Mouse (Mus musculus): ENCODE data around the gene Prtn3.
"Not testable (repeated sequence)": the region's sequence is repeated elsewhere in the genome, so short reads cannot be mapped to it uniquely, and the experiment has no call there.

The Prtn3 gene

DNA sequence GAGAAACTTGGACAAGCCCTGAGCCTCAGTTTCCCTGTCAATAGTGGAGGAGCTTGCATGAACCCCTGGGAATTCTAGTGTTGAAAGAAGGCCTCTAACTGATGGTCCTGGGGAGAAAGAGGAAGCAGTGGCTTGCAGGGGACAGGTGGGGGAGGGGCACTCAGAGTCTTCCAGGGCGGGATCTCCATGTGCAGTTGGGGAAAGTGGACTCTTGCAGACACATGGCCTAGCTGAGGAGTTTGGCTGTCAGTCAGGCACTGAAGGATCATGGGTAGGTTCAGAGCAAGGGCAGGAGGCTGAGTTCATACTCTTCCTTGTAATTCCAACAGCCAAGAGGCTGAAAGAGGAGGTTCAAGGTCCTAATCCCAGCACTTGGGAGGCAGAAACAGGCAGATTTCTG is 2.9 kb downstream of the Prtn3 start:
- no peak for DNase-seq (ENCODE audit: low spot score in 2 of 2)

DNA sequence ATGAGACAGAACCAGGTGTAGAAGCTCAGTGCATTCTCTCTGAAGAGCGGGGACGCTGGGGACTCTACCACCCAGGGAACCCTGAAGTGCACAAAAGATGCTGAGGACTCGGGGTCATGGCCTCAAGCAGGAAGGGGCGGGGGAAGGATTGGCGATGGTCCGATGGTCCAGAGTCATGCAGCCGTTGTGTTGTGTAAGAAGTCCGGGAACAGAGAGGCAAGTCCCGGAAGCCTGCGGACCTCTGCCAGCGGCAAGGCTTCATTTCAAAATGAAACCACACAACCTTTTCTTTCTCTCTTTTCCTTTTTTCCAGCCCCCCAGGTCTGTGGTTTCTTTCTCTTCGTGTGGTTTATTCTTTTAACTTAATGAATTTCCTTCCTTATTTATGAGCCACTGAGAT is 3.5 kb downstream of the Prtn3 start:
- DNase-seq (ENCODE audit: low spot score in 2 of 2), result peak in 1 of 2 experiments; percentile 70

DNA sequence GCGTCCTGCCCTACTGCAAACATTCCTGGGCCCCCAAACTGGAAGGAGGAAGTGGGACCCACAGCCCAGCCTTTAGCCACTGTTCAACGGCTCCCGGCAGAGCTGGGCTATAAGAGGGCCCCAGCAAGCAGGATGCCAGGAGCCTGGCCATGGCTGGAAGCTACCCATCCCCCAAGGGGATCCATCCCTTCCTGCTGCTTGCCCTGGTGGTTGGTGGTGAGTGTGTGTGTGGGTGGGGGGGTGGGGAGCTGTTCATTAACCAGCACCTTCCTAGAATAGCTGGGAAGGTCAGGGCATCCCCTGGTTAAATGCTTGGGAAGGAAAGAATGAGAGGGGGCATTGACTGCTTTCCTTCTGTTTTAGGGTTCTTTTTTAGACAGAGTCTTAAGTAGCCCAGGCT is 5.3 kb downstream of the Prtn3 start:
- DNase-seq (ENCODE audit: low spot score in 2 of 2), result no peak

DNA sequence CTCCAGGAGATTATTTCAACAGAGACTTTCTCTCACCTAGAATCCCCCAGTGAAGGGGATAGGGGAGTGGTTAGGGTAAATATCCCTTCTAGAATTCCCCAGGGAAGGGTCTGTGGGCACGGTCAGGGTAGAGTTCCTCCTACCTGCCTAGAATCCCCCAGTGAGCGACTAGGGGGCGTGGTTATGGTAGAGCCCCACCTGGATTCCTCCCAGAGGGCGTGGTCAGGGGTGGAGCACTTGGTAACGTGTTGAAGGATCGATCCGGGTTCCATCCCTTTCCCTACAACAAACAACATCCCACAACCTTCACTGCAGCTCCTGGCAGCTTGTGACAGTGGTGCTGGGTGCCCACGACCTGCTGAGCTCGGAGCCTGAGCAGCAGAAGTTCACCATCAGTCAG is 6.4 kb downstream of the Prtn3 start:
- DNase-seq (ENCODE audit: low spot score in 2 of 2), result no peak

DNA sequence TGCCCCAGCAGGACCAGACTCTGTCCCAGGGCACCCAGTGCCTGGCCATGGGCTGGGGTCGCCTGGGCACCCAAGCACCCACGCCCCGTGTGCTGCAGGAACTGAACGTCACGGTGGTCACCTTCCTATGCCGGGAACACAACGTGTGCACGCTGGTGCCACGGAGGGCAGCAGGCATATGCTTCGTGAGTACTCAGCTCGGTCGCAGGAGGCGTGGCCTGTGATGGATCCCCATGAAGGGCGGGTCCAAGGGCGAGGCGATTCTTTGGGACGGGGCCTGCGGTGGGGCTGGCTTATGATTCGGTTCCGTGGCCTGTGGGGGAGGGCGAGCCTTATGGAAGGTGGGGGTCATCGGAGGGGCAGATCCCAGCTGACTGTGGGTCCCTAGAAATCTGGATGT is 7.7 kb downstream of the Prtn3 start:
- DNase-seq (ENCODE audit: low spot score in 2 of 2), result no peak

DNA sequence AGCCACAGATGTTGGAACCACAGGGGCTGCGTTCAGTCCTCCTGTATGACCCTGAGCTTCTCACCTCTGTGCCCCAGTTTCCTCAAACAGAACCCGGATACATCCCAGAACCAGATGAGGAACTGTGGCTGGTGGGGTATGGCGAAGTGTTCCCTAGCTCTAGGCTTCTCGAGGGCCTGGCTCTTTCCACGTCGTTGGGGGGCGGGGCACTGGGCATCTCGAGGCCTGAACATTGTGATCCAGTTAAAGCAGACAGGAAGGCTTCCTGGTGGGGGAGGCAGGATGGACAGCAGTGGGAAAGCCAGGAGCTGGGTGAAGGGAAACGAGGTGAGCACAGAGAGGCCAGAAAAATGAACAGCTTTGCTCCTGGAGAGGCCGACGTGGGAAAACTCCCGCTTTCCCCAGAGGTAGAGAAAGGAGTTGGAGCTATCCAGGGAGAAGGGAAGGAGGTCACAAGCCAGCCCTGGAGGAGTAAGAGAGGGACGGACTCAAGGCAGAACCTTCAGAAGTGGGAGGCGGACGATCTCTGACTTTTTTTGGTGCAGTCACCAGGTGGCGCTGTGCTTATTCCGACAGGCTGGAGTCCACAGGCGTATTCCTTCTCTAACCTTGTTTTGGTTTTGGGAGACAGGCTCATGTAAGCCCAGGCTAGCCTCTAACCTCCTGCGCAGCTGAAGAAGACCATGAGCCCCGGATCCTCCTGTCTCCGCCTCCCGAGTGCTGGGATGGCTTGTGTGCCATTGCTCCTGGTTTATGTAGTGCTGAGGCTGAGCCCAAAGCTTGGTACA is 9.2 kb downstream of the Prtn3 start:
- peak; percentile 72 to 83 for DNase-seq (ENCODE audit: low spot score in 2 of 2)

DNA sequence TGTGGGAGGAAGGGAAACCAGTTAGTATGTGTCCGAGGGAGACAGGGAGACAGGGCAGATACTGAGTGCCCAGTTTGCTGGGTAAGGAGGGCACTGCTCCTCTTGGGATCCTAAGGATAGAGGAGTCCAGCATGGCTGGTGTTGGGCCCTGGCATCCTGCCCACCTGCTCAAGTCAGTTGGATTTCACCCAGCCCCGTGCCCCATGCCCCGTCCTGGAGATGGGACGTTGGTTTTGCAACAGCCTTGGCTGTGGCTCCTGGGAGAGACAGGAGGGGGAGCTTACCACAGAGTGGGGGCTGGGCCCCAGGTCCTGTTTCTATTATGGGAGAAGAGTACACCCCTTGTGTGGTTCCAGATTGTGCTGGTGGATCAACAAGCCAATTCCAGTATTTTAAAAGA is 10.2 kb downstream of the Prtn3 start:
- peak in 1 of 2 experiments; percentile 79 for DNase-seq (ENCODE audit: low spot score in 2 of 2)

DNA sequence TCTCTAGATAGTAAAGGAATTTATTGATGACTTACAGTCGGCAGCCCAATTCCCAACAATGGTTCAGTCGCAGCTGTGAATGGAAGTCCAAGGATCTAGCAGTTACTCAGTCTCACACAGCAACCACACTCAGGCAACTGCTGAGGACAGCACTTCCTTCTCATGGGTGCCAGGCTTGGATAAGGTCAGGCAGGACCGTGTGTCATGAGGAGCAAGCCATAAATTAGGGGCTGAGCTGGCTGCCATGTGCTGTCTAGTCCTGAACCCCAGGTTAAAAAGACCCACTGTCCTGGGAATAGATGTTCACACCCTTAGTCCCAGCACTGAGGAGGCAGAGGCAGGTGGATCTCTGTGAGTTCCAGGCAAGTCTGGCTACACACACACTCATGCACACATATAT is 10.7 kb downstream of the Prtn3 start:
- DNase-seq (ENCODE audit: low spot score in 2 of 2), result not testable (repeated sequence)

DNA sequence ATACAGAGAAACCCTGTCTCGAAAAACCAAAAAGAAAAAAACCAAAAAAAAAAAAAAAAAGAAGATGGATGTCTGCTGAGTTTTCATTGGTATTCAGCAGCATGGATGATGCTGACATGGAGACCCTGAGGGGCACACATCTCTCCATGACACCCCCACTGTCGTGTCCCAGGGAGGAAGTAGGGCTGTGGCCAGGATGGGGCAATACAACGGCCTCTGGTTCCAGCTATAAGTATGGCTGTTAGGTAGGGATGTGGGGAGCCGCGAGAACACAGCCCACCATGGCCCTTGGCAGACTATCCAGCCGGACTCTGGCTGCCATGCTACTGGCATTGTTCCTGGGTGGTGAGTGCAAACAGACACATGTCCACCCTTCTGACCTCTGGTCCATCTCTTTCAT is 11.8 kb downstream of the Prtn3 start, which contains the start of gene Elane:
Elane (plus strand) TSS at position 194 of the 400 bp plus-strand sequence.
- DNase-seq (ENCODE audit: low spot score in 2 of 2), result no peak

DNA sequence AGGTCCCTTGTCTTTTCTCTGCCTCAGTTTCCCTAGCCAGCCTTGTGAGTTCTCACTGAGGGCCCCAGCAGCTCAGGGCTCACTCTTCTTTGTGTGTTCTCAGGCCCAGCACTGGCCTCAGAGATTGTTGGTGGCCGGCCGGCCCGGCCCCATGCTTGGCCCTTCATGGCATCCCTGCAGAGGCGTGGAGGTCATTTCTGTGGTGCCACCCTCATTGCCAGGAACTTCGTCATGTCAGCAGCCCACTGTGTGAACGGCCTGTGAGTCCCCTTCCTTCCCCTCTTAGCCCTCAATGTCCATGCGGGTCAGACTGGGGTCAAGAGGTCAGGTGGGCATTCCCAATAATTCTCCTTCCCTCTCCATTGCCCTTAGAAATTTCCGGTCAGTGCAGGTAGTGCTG is 12.3 kb downstream of the Prtn3 start:
- DNase-seq (ENCODE audit: low spot score in 2 of 2), result no peak

DNA sequence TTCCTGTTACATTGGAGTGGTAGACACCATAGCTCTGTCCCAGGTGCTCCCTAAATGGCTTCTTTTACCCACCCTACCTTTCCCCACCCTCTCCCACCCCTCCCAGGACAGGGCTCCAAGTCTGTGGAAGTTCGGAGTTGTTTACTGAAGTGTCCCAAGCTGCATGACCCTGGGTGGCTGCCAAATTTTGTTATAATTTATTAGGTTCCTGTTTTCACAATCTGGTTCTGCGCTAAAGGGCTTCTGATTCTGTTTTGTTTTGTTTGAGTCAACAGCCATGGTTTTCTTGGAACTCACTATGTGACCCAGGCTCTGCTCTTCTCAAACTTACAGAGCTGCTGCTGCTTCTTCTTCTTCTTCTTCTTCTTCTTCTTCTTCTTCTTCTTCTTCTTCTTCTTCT is 15.1 kb downstream of the Prtn3 start:
- DNase-seq (ENCODE audit: low spot score in 2 of 2), result no peak

DNA sequence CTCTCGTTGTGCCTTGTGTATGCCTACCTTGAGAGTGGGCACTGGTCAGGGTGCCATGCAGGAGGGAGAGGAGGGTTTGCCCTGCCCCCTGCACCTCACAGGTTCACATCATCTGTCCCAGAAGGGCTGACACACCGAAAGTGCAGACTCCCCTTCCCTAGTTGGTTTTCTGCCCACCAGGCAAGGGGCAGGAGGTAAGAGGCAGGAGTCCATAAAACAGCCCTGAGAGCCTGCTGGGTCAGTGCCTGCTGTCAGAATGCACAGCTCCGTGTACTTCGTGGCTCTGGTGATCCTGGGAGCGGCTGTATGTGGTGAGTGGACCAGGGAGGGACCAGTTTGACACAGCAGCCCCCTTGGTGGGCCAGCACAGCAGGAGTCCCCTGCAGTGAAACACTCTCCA is 16.4 kb downstream of the Prtn3 start, which contains the start of gene Cfd:
Cfd (plus strand) TSS at position 184 of the 400 bp plus-strand sequence.
- no peak for DNase-seq (ENCODE audit: low spot score in 2 of 2)

DNA sequence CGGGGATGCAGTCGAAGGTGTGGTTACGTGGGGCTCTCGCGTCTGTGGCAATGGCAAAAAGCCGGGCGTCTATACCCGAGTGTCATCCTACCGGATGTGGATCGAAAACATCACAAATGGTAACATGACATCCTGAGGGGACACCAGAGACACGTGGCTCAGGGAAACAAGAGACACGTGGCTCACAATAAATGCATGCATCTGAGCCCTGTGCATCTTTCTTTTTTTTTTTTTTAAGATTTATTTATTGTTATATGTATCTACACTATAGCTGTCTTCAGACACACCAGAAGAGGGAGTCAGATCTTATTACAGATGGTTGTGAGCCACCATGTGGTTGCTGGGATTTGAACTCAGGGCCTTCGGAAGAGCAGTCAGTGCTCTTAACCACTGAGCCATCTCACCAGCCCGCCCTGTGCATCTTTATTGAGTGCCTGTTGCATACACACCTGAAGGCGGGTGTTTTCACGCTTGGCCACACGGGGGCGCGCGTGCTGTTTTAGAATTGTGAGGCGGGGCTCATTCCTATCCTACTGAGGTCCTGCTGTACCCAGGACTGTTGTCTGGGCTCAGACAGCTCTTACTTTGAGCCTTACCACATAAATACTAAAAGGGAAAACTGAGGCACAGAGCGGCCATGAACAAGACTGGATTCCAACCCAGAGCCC is 18.3 kb downstream of the Prtn3 start:
- DNase-seq (ENCODE audit: low spot score in 2 of 2), result peak; percentile 67 to 77

DNA sequence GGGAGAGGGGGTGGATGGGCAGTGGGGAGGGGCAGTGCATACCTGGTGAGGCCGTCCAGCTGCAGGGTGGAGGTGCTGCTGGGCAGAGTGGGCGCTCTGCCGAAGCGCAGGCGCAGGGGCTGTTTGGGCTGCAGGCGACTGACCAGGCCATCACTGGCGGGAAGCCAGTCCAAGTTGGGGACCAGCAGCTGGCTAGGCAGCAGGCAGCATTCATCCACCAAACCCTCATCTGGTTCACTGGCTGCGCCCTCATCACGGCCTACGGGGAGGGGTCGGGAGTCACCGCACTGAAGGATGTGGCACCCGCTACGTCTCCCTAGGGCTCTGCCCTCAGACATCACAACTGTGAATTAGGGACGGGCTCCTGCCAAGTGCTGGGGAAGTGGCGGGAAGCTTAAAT is 22.0 kb downstream of the Prtn3 start:
- no peak for DNase-seq (ENCODE audit: low spot score in 2 of 2)

DNA sequence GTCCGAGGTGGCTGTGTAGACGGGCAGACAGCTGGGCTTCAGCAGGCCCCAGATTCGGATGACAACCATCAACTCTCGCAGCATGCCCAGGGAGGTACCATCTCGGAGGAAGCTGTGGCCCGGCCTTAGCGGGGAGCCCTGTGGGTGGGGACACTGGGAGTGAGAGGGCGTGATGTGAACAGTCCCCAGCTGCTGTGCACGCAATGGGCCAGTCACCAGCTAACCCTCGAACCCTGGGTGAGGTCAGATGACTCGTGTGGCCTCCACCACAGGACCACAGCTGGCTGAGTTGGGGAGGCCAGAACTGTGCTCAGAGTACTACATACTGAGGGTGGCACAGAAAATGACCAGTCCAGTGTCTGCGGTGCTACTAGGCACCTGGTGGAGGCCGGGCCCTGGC is 22.5 kb downstream of the Prtn3 start:
- no peak for DNase-seq (ENCODE audit: low spot score in 2 of 2)

DNA sequence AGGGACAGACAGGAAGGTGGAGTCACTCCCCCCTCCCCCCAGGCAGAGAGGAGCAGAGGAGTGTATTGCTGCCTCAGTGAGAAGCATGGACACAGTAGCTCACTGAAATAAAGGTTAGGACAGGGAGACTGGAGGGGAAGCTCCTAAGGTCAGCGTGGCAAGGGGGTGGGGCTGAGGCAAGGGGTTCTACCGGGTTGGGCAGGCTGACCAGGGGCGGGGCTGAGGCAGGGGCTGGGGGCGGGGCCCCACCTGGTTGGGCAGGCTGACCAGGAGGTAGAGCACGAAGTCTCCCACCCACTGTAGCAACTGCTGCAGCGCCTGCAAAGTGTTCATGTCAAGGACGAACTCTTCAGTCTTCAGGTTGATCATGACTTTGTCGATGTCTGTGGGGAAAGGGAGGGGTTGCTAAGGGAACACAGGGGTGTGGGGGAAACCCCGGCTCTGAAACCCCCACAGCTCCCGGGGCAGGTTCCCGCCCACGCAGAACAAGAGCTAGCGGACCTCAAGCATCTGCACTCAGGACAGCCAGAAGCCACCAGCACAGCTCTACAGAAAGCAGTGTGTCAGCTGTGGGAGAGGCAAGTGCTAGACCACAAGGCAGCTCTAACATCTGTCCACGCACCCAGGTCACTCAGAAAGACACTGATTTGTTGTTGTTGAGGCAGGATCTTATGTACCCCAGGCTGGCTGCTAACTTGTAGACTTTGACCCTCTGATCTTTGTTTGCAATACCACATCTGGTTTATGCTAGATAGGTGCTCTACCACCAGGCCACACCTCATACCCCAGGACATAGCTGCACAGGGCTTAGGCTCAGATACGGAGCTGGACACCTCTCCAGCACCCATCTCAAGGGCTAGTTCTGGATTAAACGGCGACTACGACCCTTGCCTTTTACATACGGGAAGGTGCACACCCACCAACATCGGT is 23.3 kb downstream of the Prtn3 start:
- DNase-seq (ENCODE audit: low spot score in 2 of 2), result no peak

DNA sequence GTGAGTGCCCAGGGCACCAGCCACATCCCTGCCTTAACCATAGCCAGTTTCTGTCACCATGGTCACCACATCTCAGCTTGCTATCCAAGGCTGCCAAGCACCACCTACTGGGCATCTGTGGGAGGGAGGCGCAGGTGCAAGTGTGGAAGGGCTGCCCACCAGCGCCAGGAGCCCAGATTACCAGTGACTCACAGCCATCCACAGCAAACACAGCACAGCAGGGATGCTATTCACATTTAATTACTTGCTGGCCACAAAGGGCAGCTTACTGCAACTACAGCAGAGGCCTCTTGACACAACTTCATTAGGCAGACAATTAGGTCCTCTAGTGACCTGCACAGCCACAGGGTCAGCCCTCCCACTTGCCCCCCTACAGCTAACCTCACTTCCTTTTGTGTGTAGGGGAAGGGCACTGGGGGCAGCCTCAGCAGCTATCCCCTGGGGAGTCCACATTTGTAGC is 26.7 kb downstream of the Prtn3 start:
- DNase-seq (ENCODE audit: low spot score in 2 of 2), result no peak

DNA sequence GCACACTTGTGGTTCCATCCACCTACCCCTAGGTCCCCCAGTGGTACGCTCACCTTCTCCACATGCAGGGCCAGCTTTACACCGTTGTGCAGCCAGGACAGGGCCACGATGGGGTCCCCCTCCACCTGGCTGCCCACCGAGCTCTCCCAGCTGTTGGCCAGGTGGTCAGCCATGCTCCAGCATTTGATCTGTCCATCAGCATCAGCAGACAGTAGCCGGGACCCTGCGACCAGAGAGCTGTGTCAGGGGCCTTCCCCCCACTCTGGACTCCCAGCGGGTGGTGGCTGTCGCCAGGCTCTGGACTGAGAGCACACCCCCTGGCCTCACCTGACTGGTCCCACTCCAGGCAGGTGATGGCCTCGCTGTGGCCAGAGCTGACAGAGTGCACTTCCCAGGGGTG is 32.4 kb downstream of the Prtn3 start:
- no peak for DNase-seq (ENCODE audit: low spot score in 2 of 2)

DNA sequence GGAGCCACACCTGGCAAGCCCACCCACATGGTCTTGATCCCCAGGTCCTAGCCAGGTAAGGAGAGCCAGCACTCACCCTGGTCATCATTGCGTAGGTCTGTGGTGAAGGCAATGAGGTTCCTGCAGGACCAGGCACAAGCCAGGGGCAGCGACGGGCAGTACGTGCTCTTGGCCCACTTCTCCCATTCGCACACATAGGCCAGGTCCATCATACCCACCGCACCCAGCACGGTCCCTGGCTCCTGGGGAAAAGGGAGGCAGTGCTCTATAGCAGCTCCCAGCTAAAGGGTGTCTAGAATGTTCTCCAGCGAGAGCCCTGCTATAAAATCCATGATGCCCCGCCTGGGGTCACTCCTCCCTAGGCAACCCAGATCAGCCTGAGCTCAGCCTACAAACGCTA is 33.1 kb downstream of the Prtn3 start:
- no peak for DNase-seq (ENCODE audit: low spot score in 2 of 2)

DNA sequence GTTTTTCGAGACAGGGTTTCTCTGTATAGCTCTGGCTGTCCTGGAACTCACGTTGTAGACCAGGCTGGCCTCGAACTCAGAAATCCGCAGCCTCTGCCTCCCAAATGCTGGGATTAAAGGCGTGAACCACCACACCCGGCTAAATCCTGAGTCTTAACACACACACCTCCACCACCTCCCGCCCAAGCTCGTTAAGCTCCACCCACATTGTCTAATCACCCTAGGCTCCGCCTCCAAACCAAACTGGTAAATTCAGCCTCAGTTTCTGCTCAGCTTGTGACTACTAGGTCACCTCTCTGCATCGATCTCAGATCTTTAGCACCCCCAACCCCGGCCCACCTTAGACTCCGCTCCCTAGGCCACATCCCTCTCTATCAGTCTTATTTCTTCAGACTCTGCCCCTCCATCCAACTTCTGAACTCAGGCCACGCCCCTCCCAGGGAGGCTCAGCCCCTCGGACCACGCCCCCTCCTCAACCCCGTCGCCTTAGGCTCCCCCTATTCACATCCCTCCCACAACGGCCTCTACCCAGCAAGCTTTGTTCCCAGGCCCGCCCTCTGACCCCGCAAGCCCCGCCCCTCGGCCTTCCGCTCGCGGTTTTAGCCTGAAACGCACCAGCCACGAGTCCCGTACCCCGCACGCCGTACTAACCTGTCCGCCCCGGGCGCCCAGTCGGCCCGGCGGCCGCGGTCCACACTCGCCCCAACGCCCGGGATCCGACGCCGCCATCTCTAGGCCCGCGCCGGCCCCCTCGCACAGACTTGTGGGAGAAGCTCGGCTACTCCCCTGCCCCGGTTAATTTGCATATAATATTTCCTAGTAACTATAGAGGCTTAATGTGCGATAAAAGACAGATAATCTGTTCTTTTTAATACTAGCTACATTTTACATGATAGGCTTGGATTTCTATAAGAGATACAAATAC is 34.2 kb downstream of the Prtn3 start, which contains the start of gene Med16:
Med16 (minus strand) TSS at position 757 of the 925 bp plus-strand sequence.
- peak; percentile 94 to 95 for DNase-seq (ENCODE audit: low spot score in 2 of 2)

Data from urinary bladder, postnatal 36 days (tissue).